Mouse (Mus musculus) spleen, adult 2 months (tissue): ENCODE measurements around the gene Igsf11.

Experiments used
- CTCF ChIP-seq: fragments of 200-500 bp; IDR thresholded peaks from 2 replicates; pipeline ENCODE4 v1.5.1; 2011; ENCODE audit warnings: mild to moderate bottlenecking, inconsistent platforms; ENCODE audit not compliant: insufficient read depth, insufficient read length, insufficient replicate concordance; ENCODE audit errors: extremely low read depth
- POLR2A ChIP-seq: fragments of 200-500 bp; IDR thresholded peaks from 2 replicates; pipeline ENCODE4 v1.6.1; 2011; ENCODE audit warnings: low read depth, low read length, inconsistent platforms

GRCm38 (mm10) chr16:39052971-39053370 lies 160.5 kb downstream of the Igsf11 start:
- TF ChIP-seq CTCF = no peak
- no peak for TF ChIP-seq POLR2A
